Mouse (Mus musculus) CH12.LX (cell line): ENCODE measurements around the gene Rom1. TPM values are rescaled to one million over a fixed set of nuclear protein-coding genes. Genes with fewer than 3 reads are reported as not detected.

Source experiments
- DNase-seq: peaks from one replicate; pipeline ENCODE4 v3.0.0-alpha.2; 2013; ENCODE audit errors: extremely low read depth
- H3K27ac ChIP-seq: 2 replicates; pipeline ENCODE4 v1.5.1; 2012; ENCODE audit warnings: low read depth, mild to moderate bottlenecking, control low read depth, moderate library complexity; ENCODE audit not compliant: insufficient read depth
- H3K27me3 ChIP-seq: replicated peaks from 2 replicates; pipeline ENCODE3; 2012; ENCODE audit warnings: inconsistent platforms
- H3K36me3 ChIP-seq, 2 experiments: replicated peaks in 1 of 2; 2 replicates each; pipeline versions ENCODE3 to v1.6.1; 2012; ENCODE audit warnings: inconsistent platforms in 1 of 2, low read length in 1 of 2, mild to moderate bottlenecking in 1 of 2, mixed read lengths in 1 of 2, moderate library complexity in 1 of 2; ENCODE audit not compliant: control insufficient read depth in 1 of 2, insufficient read depth in 1 of 2
- H3K4me1 ChIP-seq, 2 experiments: 2 replicates each; pipeline ENCODE4 v1.6.1; 2012; ENCODE audit warnings: inconsistent platforms in 1 of 2, moderate library complexity in 1 of 2; ENCODE audit not compliant: insufficient read depth in 2 of 2, control insufficient read depth in 1 of 2
- H3K4me2 ChIP-seq: 2 replicates; pipeline ENCODE4 v1.6.1; 2012; ENCODE audit warnings: low read depth, mild to moderate bottlenecking, control low read depth; ENCODE audit not compliant: poor library complexity, insufficient read depth, severe bottlenecking
- H3K4me3 ChIP-seq, 3 experiments: fragments of 150-350 bp in 1 of 3; sonication (generic) in 1 of 3; replicated peaks in 1 of 3; 2 replicates each; pipeline versions ENCODE3 to v1.5.1; 2011 to 2012; ENCODE audit warnings: low read depth in 2 of 3, low read length in 2 of 3, mild to moderate bottlenecking in 2 of 3, moderate library complexity in 2 of 3, control low read depth in 1 of 3, improper control_type of control experiment in 1 of 3, inconsistent platforms in 1 of 3, mixed read lengths in 1 of 3; ENCODE audit not compliant: poor library complexity in 1 of 3
- H3K79me2 ChIP-seq: replicated peaks from 2 replicates; pipeline ENCODE4 v1.6.1; 2012; ENCODE audit warnings: mild to moderate bottlenecking, moderate library complexity; ENCODE audit not compliant: control insufficient read depth, poor library complexity, insufficient read depth, severe bottlenecking; ENCODE audit errors: extremely low read depth
- H3K9ac ChIP-seq: 2 replicates; pipeline ENCODE4 v1.6.1; 2012; ENCODE audit warnings: low read depth, mild to moderate bottlenecking, control low read depth, moderate library complexity; ENCODE audit not compliant: insufficient read depth
- H3K9me3 ChIP-seq: replicated peaks from 2 replicates; pipeline ENCODE3; 2012; ENCODE audit warnings: low read length, inconsistent platforms, mixed read lengths
- BHLHE40 ChIP-seq: IDR thresholded peaks from 2 replicates; pipeline ENCODE4 v1.6.1; 2011; ENCODE audit warnings: mild to moderate bottlenecking, low read depth, low read length, improper control_type of control experiment
- CHD2 ChIP-seq: IDR thresholded peaks from 2 replicates; pipeline ENCODE4 v1.6.1; 2011; ENCODE audit warnings: low read length, improper control_type of control experiment
- CTCF ChIP-seq, 2 experiments: IDR thresholded peaks in 1 of 2; conservative IDR thresholded peaks in 1 of 2; 2 replicates each; pipeline ENCODE4 v1.5.1; 2011 to 2012; ENCODE audit warnings: low read depth in 2 of 2, low read length in 2 of 2, improper control_type of control experiment in 1 of 2, inconsistent platforms in 1 of 2, mild to moderate bottlenecking in 1 of 2, moderate library complexity in 1 of 2
- E2F4 ChIP-seq: IDR thresholded peaks from 2 replicates; pipeline ENCODE4 v1.6.1; 2011; ENCODE audit warnings: low read depth, low read length, improper control_type of control experiment; ENCODE audit not compliant: insufficient replicate concordance
- ELF1 ChIP-seq: IDR thresholded peaks from 2 replicates; pipeline ENCODE4 v1.6.1; 2014; ENCODE audit warnings: low read depth, mild to moderate bottlenecking, inconsistent platforms, low read length, improper control_type of control experiment
- EP300 ChIP-seq: IDR thresholded peaks from 2 replicates; pipeline ENCODE4 v1.6.1; 2011; ENCODE audit warnings: low read length, improper control_type of control experiment
- ETS1 ChIP-seq: conservative IDR thresholded peaks from 2 replicates; pipeline ENCODE4 v1.6.1; 2012; ENCODE audit warnings: low read depth, mild to moderate bottlenecking, inconsistent platforms, low read length, improper control_type of control experiment, moderate library complexity
- GABPA ChIP-seq: IDR thresholded peaks from 2 replicates; pipeline ENCODE4 v1.6.1; 2012; ENCODE audit warnings: low read depth, low read length, improper control_type of control experiment, inconsistent platforms; ENCODE audit not compliant: insufficient replicate concordance
- IRF4 ChIP-seq: IDR thresholded peaks from 2 replicates; pipeline ENCODE4 v1.6.1; 2014; ENCODE audit warnings: low read depth, mild to moderate bottlenecking, inconsistent platforms, low read length, improper control_type of control experiment
- JUN ChIP-seq: IDR thresholded peaks from 2 replicates; pipeline ENCODE4 v1.6.1; 2011; ENCODE audit warnings: low read depth, mild to moderate bottlenecking, low read length, improper control_type of control experiment, moderate library complexity; ENCODE audit not compliant: insufficient read depth
- MAFK ChIP-seq: IDR thresholded peaks from 2 replicates; pipeline ENCODE4 v1.6.1; 2011; ENCODE audit warnings: low read length, improper control_type of control experiment; ENCODE audit not compliant: insufficient replicate concordance
- MAX ChIP-seq: IDR thresholded peaks from 2 replicates; pipeline ENCODE4 v1.6.1; 2011; ENCODE audit warnings: low read length, improper control_type of control experiment
- MAZ ChIP-seq: IDR thresholded peaks from 2 replicates; pipeline ENCODE4 v1.6.1; 2012; ENCODE audit warnings: low read depth, mild to moderate bottlenecking, inconsistent platforms, low read length, improper control_type of control experiment, moderate library complexity
- MEF2A ChIP-seq: IDR thresholded peaks from 2 replicates; pipeline ENCODE4 v1.6.1; 2014; ENCODE audit warnings: low read depth, mild to moderate bottlenecking, inconsistent platforms, low read length, improper control_type of control experiment, borderline replicate concordance
- MXI1 ChIP-seq: IDR thresholded peaks from 2 replicates; pipeline ENCODE4 v1.6.1; 2011; ENCODE audit warnings: mild to moderate bottlenecking, low read depth, low read length, improper control_type of control experiment
- MYC ChIP-seq: IDR thresholded peaks from 2 replicates; pipeline ENCODE4 v1.6.1; 2011; ENCODE audit warnings: low read depth, mild to moderate bottlenecking, improper control_type of control experiment, low read length
- NELFE ChIP-seq: IDR thresholded peaks from 2 replicates; pipeline ENCODE4 v1.6.1; 2011; ENCODE audit warnings: low read depth, low read length, improper control_type of control experiment
- NRF1 ChIP-seq: IDR thresholded peaks from 2 replicates; pipeline ENCODE4 v1.6.1; 2014; ENCODE audit warnings: low read depth, mild to moderate bottlenecking, inconsistent platforms, low read length, improper control_type of control experiment, moderate library complexity
- POLR2A ChIP-seq: IDR thresholded peaks from 2 replicates; pipeline ENCODE4 v1.6.1; 2011; ENCODE audit warnings: low read depth, mild to moderate bottlenecking, improper control_type of control experiment, low read length
- POLR2AphosphoS2 ChIP-seq: IDR thresholded peaks from 2 replicates; pipeline ENCODE4 v1.6.1; 2011; ENCODE audit warnings: low read depth, low read length, improper control_type of control experiment
- RAD21 ChIP-seq: IDR thresholded peaks from 2 replicates; pipeline ENCODE4 v1.6.1; 2011; ENCODE audit warnings: low read depth, mild to moderate bottlenecking, low read length, improper control_type of control experiment, moderate library complexity
- RCOR1 ChIP-seq: conservative IDR thresholded peaks from 2 replicates; pipeline ENCODE4 v1.6.1; 2012; ENCODE audit warnings: low read depth, mild to moderate bottlenecking, inconsistent platforms, low read length, improper control_type of control experiment
- SIN3A ChIP-seq: IDR thresholded peaks from 2 replicates; pipeline ENCODE4 v1.6.1; 2012; ENCODE audit warnings: low read length, improper control_type of control experiment, inconsistent platforms
- SMC3 ChIP-seq: IDR thresholded peaks from 2 replicates; pipeline ENCODE4 v1.6.1; 2011; ENCODE audit warnings: low read depth, low read length, improper control_type of control experiment
- TBP ChIP-seq: conservative IDR thresholded peaks from 2 replicates; pipeline ENCODE4 v1.6.1; 2011; ENCODE audit warnings: low read depth, low read length, improper control_type of control experiment
- TCF12 ChIP-seq: IDR thresholded peaks from 2 replicates; pipeline ENCODE4 v1.6.1; 2014; ENCODE audit warnings: low read depth, mild to moderate bottlenecking, inconsistent platforms, low read length, improper control_type of control experiment
- USF1 ChIP-seq: IDR thresholded peaks from 2 replicates; pipeline ENCODE4 v1.6.1; 2014; ENCODE audit warnings: low read depth, mild to moderate bottlenecking, inconsistent platforms, low read length, improper control_type of control experiment
- USF2 ChIP-seq: conservative IDR thresholded peaks from 2 replicates; pipeline ENCODE4 v1.6.1; 2011; ENCODE audit warnings: low read depth, low read length, improper control_type of control experiment
- ZMIZ1 ChIP-seq: IDR thresholded peaks from 2 replicates; pipeline ENCODE4 v1.6.1; 2012; ENCODE audit warnings: low read depth, mild to moderate bottlenecking, inconsistent platforms, low read length, improper control_type of control experiment
- ZNF384 ChIP-seq: IDR thresholded peaks from 2 replicates; pipeline ENCODE4 v1.6.1; 2012; ENCODE audit warnings: low read depth, low read length, improper control_type of control experiment, inconsistent platforms
- dilution Hi-C: fragments of 300-500 bp; cut with MboI; formaldehyde crosslinking; loops from 2 replicates; pipeline ENCODE4 v1.14.3; 2020; ENCODE audit warnings: low sequenced_read_pairs; ENCODE audit not compliant: extremely low pct_unique_long_range_greater_than_20kb, extremely low pct_ligation_motif_present
- in situ Hi-C: fragments of 300-500 bp; cut with MboI; formaldehyde crosslinking; loops from 3 replicates; pipeline ENCODE4 v1.14.3; 2019; ENCODE audit warnings: low sequenced_read_pairs, low pct_ligation_motif_present, low pct_unique_long_range_greater_than_20kb, mixed read lengths
- polyA plus RNA-seq: library from polyadenylated mRNA; unstranded; fragments of >175 nt; gene quantifications from 2 replicates; pipeline ENCODE4 v1.2.1, GENCODE M21; 2012; ENCODE audit warnings: low read depth; ENCODE audit not compliant: insufficient read length
- total RNA-seq, 2 experiments: library from RNA; depleted of rRNA; stranded (reverse); fragments of 300-350 nt in 1 of 2; fragments of >200 nt in 1 of 2; gene quantifications; 2 replicates each; pipeline ENCODE4 v1.2.3; 2012 to 2014

Gene Rom1
- total and polyA plus RNA-seq, 3 experiments = 4.2 to 5.6 (median 4.8) TPM

DNA sequence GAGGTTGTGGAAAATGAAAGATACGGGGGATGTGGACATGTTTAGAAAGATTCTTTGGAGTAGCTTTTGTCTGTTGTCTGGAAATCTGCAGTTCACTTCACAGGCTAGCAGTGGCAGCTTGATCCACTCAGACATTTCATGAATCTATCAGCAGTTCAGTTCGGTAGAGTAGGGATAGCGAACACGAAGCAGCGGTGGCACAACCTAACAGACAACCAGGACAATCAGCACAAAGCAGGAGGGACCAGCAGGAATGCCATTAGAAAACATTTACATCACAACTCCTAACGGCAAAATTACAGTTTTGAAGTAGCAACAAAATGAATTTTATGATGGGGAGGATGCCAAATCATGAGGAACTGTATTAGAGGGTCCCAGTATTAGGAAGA lies 9.5 kb downstream of the Rom1 start:
- no peaks in the 10 kb centered on the region for H3K27me3 ChIP-seq
- peaks cover 19% of the 10 kb centered on the region for H3K79me2 ChIP-seq
- no peaks in the 10 kb centered on the region for H3K9me3 ChIP-seq
- peak overlapping the region; percentile 96 for H3K9ac ChIP-seq
- H3K27ac ChIP-seq = peak overlapping the region; percentile 96
- TF ChIP-seq USF2 (no peak), MAFK (no peak), SIN3A (peak; percentile 51; the same call in 1 of the 2 replicates), ELF1 (no peak)
- TF ChIP-seq, all 38 proteins: peak for 1
- H3K4me2 ChIP-seq = peak overlapping the region; percentile 93
- dilution Hi-C loops = no loop called here
- no peak for DNase-seq
- H3K4me1 ChIP-seq = peaks cover 0 to 18% of the 10 kb centered on the region in 2 experiments; a peak in 2 of 4 replicates
- peak overlapping the region; percentile 39 to 81 (median 46) for H3K4me3 ChIP-seq
- in situ Hi-C loops = no loop called here
- peaks cover 25 to 42% of the 10 kb centered on the region in 2 experiments for H3K36me3 ChIP-seq

DNA sequence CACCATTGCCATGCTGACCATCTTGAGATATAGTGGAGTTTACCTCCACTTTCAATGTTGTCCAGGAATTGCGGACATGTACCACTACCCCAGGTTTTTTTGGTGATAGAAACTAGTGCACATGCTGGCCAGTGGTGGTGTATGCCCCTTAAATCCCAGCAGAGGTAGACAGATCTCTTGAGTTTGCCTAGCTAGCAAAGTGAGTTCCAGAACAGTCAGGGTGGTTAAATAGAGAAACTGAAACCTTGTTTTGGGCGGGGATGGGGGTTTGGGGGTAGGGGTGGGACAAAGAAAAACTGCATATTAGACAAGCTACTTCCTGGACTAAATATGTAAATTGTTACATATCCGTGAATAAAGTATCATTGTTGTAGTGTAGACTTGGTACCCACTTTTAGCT lies 10.2 kb downstream of the Rom1 start:
- peak; percentile 61 for DNase-seq
- Histone ChIP-seq H3K4me1 (peaks cover 0 to 18% of the 10 kb centered on the region in 2 experiments; a peak in 2 of 4 replicates), H3K36me3 (peaks cover 31 to 47% of the 10 kb centered on the region in 2 experiments), H3K4me2 (peak overlapping the region; percentile 93), H3K27ac (peak overlapping the region; percentile 96), H3K9me3 (no peaks in the 10 kb centered on the region), H3K79me2 (peaks cover 19% of the 10 kb centered on the region), H3K4me3 (peak overlapping the region; percentile 17 to 81 (median 46)), H3K9ac (peak overlapping the region; percentile 96), H3K27me3 (no peaks in the 10 kb centered on the region)
- dilution Hi-C loops = no loop called here
- in situ Hi-C loops = no loop called here
- TF ChIP-seq RCOR1 (no peak), ZNF384 (no peak; the same call in 1 of the 2 replicates), GABPA (no peak), POLR2AphosphoS2 (no peak), EP300 (0 out of 2 replicates have a peak, but pooled peaks have one; percentile 27), MAX (no peak), USF1 (no peak), MEF2A (no peak), SIN3A (no peak; the same call in 1 of the 2 replicates), MAFK (0 out of 2 replicates have a peak, but pooled peaks have one; percentile 52), IRF4 (peak; percentile 67), JUN (no peak), TCF12 (no peak), E2F4 (no peak), BHLHE40 (no peak), NELFE (peak; percentile 31; the same call in 1 of the 2 replicates), USF2 (no peak), MYC (0 out of 2 replicates have a peak, but pooled peaks have one; percentile 37), TBP (no peak; the same call in none of the 2 replicates), NRF1 (no peak), RAD21 (peak; percentile 11), ELF1 (peak; percentile 41; the same call in 1 of the 2 replicates), MXI1 (peak; percentile 41; the same call in 1 of the 2 replicates), CTCF (conservative IDR thresholded peaks at IDR 0.05 in 1 of 2, IDR thresholded peaks at IDR 0.05 in 1 of 2; ENCODE audit: low read depth in 2 of 2, low read length in 2 of 2) (0 out of 4 replicates have a peak, but pooled peaks of 1 of the 2 experiments have one; percentile 24), SMC3 (no peak; the same call in 1 of the 2 replicates), ZMIZ1 (no peak), MAZ (0 out of 2 replicates have a peak, but pooled peaks have one; percentile 19), ETS1 (peak; percentile 45; the same call in 1 of the 2 replicates), CHD2 (no peak), POLR2A (peak; percentile 55)
